Mouse (Mus musculus) embryo, embryonic 11 days (tissue): ENCODE data around the gene Olfr1311.
"Not testable (repeated sequence)": the region's sequence is repeated elsewhere in the genome, so short reads cannot be mapped to it uniquely, and the experiment has no call there.

ENCODE experiments used
- DNase-seq: peaks from one replicate; pipeline ENCODE4 v3.0.0-alpha.2; 2015

Gene Olfr1311

GRCm38 (mm10) chr2:112024312-112024711 lies at the start of gene Olfr1311:
TSS of gene Olfr1311 (minus strand) at chr2:112024412.
- no peak for DNase-seq

- DNase-seq, result no peak
Measured at GRCm38 (mm10) chr2:112050138-112050537, 25.9 kb upstream of the Olfr1311 start, which contains the start of gene Olfr1312. TSS of gene Olfr1312 (minus strand) at chr2:112050238.

- not testable (repeated sequence) for DNase-seq
Measured at GRCm38 (mm10) chr2:112026971-112027370, 2.8 kb upstream of the Olfr1311 start.

GRCm38 (mm10) chr2:112014900-112015299 lies 9.3 kb downstream of the Olfr1311 start:
- DNase-seq, result no peak

- DNase-seq, result no peak
Measured at GRCm38 (mm10) chr2:112012608-112013007, 11.6 kb downstream of the Olfr1311 start, which contains the start of gene Olfr1310. TSS of gene Olfr1310 (minus strand) at chr2:112012708.

GRCm38 (mm10) chr2:111990181-111990580 lies 34.0 kb downstream of the Olfr1311 start, which contains the start of gene Olfr1309:
TSS of gene Olfr1309 (minus strand) at chr2:111990281.
- DNase-seq, result no peak
